Mouse (Mus musculus): ENCODE data around the gene Atp11a.

Atp11a gene

GRCm38 (mm10) chr8:12816412-12816811, 59.6 kb downstream of the Atp11a start:
- Histone ChIP-seq H3K36me3 (ENCODE audit: control insufficient read depth, insufficient read depth, low read length, poor library complexity, severe bottlenecking) (no peaks in the 10 kb centered on the region), H3K27me3 (ENCODE audit: control insufficient read depth, insufficient read depth, low read length, poor library complexity, severe bottlenecking) (no peaks in the 10 kb centered on the region)
- no peak for DNase-seq (ENCODE audit: low read depth, low spot score)

- no peaks in the 10 kb centered on the region for H3K36me3 ChIP-seq (ENCODE audit: control insufficient read depth, insufficient read depth, low read length, poor library complexity, severe bottlenecking)
- no peak for DNase-seq (ENCODE audit: low read depth, low spot score)
- no peaks in the 10 kb centered on the region for H3K27me3 ChIP-seq (ENCODE audit: control insufficient read depth, insufficient read depth, low read length, poor library complexity, severe bottlenecking)
Measured at GRCm38 (mm10) chr8:12822892-12823291, 66.1 kb downstream of the Atp11a start.

DNA sequence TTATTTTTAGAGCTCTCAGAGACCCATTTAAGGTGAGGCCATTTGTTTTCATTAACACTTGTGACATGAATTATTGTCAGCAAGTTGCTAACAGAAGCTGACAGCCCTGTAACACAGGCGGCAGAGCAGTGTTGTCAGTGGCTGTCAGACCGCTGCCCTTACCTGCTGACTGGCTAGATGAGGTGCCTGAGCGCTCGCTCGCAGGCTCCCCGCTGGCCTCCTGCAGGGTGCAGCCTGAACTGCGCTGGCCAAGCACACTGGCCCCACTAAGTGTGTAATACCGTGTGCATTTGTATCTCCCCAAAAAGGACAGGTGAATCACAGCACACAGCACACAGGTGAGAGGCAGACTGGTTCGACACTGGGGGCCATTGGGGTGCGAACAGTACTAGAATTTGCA, 67.7 kb downstream of the Atp11a start:
- no peaks in the 10 kb centered on the region for H3K36me3 ChIP-seq (ENCODE audit: control insufficient read depth, insufficient read depth, low read length, poor library complexity, severe bottlenecking)
- no peak for DNase-seq (ENCODE audit: low read depth, low spot score)

GRCm38 (mm10) chr8:12825236-12825635, 68.4 kb downstream of the Atp11a start:
- H3K36me3 ChIP-seq (ENCODE audit: control insufficient read depth, insufficient read depth, low read length, poor library complexity, severe bottlenecking), result no peaks in the 10 kb centered on the region
- DNase-seq (ENCODE audit: low read depth, low spot score), result no peak
- no peaks in the 10 kb centered on the region for H3K27me3 ChIP-seq (ENCODE audit: control insufficient read depth, insufficient read depth, low read length, poor library complexity, severe bottlenecking)

More for the DNA sequence above, 67.7 kb downstream of the Atp11a start:
- no peaks in the 10 kb centered on the region for H3K27me3 ChIP-seq (ENCODE audit: control insufficient read depth, insufficient read depth, low read length, poor library complexity, severe bottlenecking)

DNA sequence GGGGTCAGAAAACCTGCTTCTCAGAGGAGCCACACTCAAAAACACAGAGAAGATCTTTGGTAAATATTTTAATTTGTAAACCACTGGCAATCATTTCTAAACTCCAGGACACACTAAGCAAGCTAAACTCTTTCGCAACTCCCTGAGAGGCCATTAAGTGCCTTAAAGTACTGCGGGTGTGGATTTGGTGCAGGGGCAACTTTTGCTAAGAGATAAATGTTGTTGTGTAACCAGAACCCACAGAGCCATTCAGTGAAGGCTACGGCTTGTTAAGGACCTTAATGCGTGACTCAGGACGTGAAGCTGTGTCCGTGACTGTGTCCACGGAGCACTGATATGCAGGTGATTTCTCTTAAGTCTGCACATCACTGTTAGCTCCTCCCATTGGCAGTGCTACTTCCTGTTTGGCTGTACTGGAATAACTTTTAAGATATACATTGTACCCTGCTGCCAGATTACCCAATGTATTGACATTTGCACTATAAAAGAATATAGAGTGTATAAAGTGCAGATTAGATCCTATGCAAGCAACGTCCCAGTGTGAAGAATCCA, 68.9 kb downstream of the Atp11a start:
- Histone ChIP-seq H3K36me3 (ENCODE audit: control insufficient read depth, insufficient read depth, low read length, poor library complexity, severe bottlenecking) (no peaks in the 10 kb centered on the region), H3K27me3 (ENCODE audit: control insufficient read depth, insufficient read depth, low read length, poor library complexity, severe bottlenecking) (no peaks in the 10 kb centered on the region)
- DNase-seq (ENCODE audit: low read depth, low spot score), result no peak

DNA sequence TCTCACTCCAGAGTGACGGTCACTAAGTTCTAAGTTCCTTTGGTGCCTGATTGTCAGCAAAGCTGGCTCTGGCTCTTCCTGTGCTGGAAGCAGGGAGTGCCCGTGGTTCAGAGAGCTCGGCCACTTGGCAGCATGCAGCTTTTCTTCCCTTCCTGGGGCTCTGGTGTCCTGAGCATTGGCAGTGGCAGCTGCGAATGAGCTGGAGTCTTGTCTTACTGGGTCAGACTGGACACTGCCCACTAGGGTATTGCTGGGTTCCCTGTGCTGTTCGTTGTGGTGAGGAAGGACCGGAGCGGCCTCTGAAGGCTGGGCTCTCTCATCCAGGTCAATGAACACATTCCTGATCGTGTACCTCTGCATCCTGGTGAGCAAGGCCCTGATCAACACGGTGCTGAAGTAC, 70.3 kb downstream of the Atp11a start:
- no peak for DNase-seq (ENCODE audit: low read depth, low spot score)
- H3K36me3 ChIP-seq (ENCODE audit: control insufficient read depth, insufficient read depth, low read length, poor library complexity, severe bottlenecking), result no peaks in the 10 kb centered on the region
- no peaks in the 10 kb centered on the region for H3K27me3 ChIP-seq (ENCODE audit: control insufficient read depth, insufficient read depth, low read length, poor library complexity, severe bottlenecking)

DNA sequence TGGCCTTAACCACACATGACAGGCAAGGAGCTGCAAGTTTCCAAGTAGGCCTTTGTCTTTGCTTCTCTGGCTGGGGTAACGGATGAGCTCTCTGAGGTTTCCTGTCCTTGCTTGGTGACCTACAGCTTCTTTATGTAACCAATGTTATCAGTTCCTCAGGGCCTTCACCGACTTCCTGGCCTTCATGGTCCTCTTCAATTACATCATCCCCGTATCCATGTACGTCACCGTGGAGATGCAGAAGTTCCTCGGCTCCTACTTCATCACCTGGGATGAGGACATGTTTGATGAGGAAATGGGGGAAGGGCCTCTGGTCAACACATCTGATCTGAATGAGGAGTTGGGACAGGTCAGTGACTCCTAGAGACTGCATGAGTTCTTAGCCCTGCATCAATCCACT, 71.5 kb downstream of the Atp11a start:
- no peaks in the 10 kb centered on the region for H3K36me3 ChIP-seq (ENCODE audit: control insufficient read depth, insufficient read depth, low read length, poor library complexity, severe bottlenecking)
- DNase-seq (ENCODE audit: low read depth, low spot score), result no peak
- H3K27me3 ChIP-seq (ENCODE audit: control insufficient read depth, insufficient read depth, low read length, poor library complexity, severe bottlenecking), result no peaks in the 10 kb centered on the region

DNA sequence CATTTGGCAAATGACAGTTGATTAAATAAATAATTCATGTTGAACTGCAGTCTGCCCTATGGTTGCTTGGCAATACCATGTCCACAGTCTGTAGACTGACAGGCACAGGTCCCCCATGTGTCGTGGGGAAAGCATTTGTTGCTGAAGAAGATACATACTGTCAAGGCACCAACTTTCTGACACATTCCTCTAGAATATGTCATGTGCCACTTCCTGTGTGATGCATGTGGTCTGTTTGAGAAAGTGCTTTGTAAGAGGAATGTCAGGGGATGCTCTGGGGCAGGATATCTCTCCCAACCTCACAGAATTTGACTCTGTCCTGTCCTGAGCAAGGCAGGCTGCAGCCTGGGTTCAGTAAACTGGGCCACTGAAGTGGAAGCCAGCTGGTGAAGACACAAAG, 72.6 kb downstream of the Atp11a start:
- DNase-seq (ENCODE audit: low read depth, low spot score), result no peak
- no peaks in the 10 kb centered on the region for H3K27me3 ChIP-seq (ENCODE audit: control insufficient read depth, insufficient read depth, low read length, poor library complexity, severe bottlenecking)
- no peaks in the 10 kb centered on the region for H3K36me3 ChIP-seq (ENCODE audit: control insufficient read depth, insufficient read depth, low read length, poor library complexity, severe bottlenecking)

GRCm38 (mm10) chr8:12831659-12832589, 75.1 kb downstream of the Atp11a start:
- DNase-seq (ENCODE audit: low read depth, low spot score), result no peak
- no peaks in the 10 kb centered on the region for H3K27me3 ChIP-seq (ENCODE audit: control insufficient read depth, insufficient read depth, low read length, poor library complexity, severe bottlenecking)

DNA sequence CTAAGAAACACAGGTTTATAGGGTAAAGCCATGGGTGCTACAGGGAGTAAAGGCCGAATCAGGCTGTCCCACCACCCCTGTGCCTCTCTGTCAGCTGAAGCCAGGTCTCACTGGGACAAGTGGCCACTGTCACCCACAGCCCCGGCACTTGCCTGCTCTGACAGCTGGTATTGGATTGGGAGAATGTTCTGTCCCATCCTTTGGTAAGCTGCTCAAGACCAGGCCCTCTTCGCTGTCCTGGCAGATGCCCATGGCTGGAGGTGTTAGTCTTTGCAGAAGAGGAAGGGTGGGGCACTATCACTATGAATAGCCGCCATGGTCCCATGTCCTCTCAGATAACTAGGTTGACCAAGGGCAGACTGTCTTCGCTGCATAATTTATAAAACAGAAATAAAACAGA, 76.8 kb downstream of the Atp11a start:
- no peaks in the 10 kb centered on the region for H3K27me3 ChIP-seq (ENCODE audit: control insufficient read depth, insufficient read depth, low read length, poor library complexity, severe bottlenecking)
- no peaks in the 10 kb centered on the region for H3K36me3 ChIP-seq (ENCODE audit: control insufficient read depth, insufficient read depth, low read length, poor library complexity, severe bottlenecking)
- DNase-seq (ENCODE audit: low read depth, low spot score), result no peak

More at GRCm38 (mm10) chr8:12831659-12832589, 75.1 kb downstream of the Atp11a start:
- no peaks in the 10 kb centered on the region for H3K36me3 ChIP-seq (ENCODE audit: control insufficient read depth, insufficient read depth, low read length, poor library complexity, severe bottlenecking)

GRCm38 (mm10) chr8:12840834-12841233, 84.0 kb downstream of the Atp11a start:
- no peaks in the 10 kb centered on the region for H3K36me3 ChIP-seq (ENCODE audit: control insufficient read depth, insufficient read depth, low read length, poor library complexity, severe bottlenecking)
- no peak for DNase-seq (ENCODE audit: low read depth, low spot score)

DNA sequence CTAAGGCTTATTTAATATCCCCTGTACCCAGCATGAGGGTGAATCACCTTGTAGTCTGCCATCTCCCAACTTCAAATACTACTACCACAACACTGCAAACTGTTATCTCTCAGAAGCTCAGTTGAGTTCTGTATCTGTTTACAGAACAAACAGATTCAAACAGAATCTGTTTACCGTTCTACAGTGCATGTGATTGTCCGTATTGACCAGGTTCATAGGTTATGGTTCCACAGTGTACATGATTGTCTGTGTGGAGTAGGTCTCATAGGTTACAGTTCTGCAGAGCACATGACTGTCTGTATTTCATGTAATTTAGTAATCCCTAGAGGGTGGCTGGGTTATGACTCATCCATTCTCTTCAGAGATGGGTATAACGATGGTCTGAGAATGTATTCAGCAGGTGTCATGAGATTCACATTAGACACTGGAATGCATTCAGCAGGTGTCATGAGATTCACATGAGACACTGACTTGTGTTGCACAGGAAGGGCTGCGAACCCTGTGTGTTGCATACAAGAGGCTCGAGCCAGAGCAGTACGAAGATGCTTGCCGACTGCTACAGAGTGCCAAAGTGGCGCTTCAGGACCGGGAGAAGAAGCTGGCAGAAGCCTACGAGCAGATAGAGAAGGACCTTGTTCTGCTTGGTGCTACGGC, 85.7 kb downstream of the Atp11a start:
- no peak for DNase-seq (ENCODE audit: low read depth, low spot score)
- Histone ChIP-seq H3K27me3 (ENCODE audit: control insufficient read depth, insufficient read depth, low read length, poor library complexity, severe bottlenecking) (no peaks in the 10 kb centered on the region), H3K36me3 (ENCODE audit: control insufficient read depth, insufficient read depth, low read length, poor library complexity, severe bottlenecking) (no peaks in the 10 kb centered on the region)

More at GRCm38 (mm10) chr8:12840834-12841233, 84.0 kb downstream of the Atp11a start:
- H3K27me3 ChIP-seq (ENCODE audit: control insufficient read depth, insufficient read depth, low read length, poor library complexity, severe bottlenecking), result no peaks in the 10 kb centered on the region

- no peak for DNase-seq (ENCODE audit: low read depth, low spot score)
- no peaks in the 10 kb centered on the region for H3K36me3 ChIP-seq (ENCODE audit: control insufficient read depth, insufficient read depth, low read length, poor library complexity, severe bottlenecking)
- no peaks in the 10 kb centered on the region for H3K27me3 ChIP-seq (ENCODE audit: control insufficient read depth, insufficient read depth, low read length, poor library complexity, severe bottlenecking)
Measured at GRCm38 (mm10) chr8:12844347-12844950, 87.6 kb downstream of the Atp11a start.

DNA sequence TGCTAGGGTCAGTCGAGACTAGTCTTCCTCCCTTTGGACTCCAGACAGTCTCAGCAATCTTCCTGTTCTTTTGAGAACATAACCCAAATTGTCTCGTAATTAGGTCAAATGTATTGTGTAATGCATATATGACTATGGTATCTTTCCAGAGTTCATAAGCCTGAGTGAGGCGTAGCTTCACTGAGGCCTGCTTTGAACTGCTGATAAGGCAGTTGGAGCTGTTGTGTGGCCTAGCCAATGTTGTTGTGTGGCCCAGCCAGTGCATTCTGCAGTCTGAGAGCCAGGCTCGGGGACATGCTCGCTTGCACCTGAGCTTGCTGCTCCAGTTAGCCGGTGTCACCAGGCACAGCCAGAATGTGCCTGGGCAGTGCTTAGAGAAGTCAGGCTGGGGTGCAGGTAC, 89.6 kb downstream of the Atp11a start:
- no peaks in the 10 kb centered on the region for H3K36me3 ChIP-seq (ENCODE audit: control insufficient read depth, insufficient read depth, low read length, poor library complexity, severe bottlenecking)
- DNase-seq (ENCODE audit: low read depth, low spot score), result no peak

GRCm38 (mm10) chr8:12851241-12851640, 94.4 kb downstream of the Atp11a start:
- no peak for DNase-seq (ENCODE audit: low read depth, low spot score)
- no peaks in the 10 kb centered on the region for H3K36me3 ChIP-seq (ENCODE audit: control insufficient read depth, insufficient read depth, low read length, poor library complexity, severe bottlenecking)
- no peaks in the 10 kb centered on the region for H3K27me3 ChIP-seq (ENCODE audit: control insufficient read depth, insufficient read depth, low read length, poor library complexity, severe bottlenecking)

More for the DNA sequence above, 89.6 kb downstream of the Atp11a start:
- no peaks in the 10 kb centered on the region for H3K27me3 ChIP-seq (ENCODE audit: control insufficient read depth, insufficient read depth, low read length, poor library complexity, severe bottlenecking)

Data from splenic B cell, adult 2 months (primary cell).